Mouse (Mus musculus): ENCODE measurements around the gene Fasn.

The Fasn gene

DNA sequence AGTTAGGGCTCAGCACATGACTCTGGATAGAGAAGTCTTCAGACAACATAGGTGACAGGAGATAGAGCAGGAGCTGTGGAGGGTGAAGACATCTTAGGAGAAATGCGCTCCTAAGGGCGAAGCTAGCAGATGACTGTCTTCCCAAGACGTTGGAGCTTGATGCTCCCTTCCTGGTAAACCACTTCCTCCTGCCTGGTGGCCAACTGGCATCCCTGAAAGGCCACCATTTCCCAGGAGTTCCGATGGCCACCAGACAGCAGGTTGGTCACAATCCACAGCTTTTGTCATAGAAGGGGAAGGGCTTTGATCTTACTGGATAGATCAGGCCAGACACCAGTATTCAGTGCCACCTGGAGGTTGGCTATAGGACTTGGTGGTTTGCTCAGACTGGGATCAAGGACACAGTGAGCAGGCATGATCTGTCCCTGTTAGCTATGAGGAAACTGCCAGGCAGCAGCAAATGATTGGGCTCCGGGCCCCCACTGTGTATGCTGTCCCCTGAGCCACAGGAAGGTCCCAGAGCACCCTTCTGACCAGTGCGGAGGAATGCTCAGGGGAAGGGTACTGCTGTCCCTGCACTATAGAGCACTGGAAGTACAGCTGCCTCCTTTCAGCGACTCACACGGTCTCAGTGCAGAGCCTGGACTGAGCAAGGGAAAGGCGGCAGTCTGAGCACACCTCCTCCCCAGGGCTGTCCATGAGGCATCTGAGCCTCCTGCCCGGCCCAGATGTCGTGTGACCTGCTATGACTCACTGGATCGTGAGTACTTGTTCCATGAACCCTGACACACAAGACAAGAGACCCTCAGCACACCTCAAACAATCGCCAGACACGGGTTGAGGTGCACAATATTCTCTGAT, 62.3 kb downstream of the Fasn start:
- DNase-seq (ENCODE audit: low read depth, low spot score) = no peak

DNA sequence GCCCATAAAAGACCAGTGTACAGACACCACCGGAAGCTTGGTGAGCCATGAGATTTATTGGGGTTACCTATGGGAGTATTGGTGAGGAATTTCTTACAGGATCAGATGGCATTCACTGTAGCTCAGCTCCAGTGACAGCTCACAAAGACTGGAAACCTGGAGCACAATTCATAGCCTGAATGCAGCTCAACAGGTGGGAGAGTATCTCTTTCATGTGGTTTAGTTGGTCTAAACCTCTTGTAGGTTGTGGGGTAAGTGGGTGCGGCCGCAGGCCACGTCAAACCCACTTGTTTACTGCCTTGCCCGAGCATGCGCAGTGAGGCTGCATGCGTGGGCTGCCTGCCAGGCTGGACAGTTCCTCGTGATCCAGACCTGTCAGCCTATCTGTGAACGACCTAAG, 64.1 kb downstream of the Fasn start:
- peak; percentile 61 for DNase-seq (ENCODE audit: low read depth, low spot score)
